8 mouse cellular contexts compared by ENCODE assay signal in the genomic region with DNA sequence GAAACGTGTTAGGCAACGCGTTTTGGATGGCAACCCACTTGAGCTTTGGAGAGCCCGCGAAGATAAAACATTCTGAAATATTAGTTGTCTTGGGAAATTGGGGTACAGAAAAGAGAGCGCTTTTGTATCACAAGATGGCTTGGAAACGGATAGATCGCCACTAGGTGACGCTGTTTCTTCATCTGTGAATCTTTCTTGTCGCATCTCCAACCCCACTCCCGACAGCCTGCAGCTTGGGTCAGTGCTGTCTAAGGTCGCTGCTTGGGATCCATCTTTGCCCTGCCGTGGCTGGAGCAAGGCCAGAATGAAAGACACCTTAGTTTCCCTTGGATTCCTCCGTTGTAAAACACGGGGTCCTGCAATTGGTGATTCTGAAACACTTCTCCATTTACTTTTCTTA.
DNase-seq lines count a peak whose midpoint lies in the region; ATAC-seq and TF ChIP-seq lines count a peak whose summit lies in the region.

No protein-coding gene starts in this region.

- H3K4me3 ChIP-seq in ES-Bruce4 (ENCODE audit: low read depth, low read length), result peak overlapping the region; percentile 21; the same call in 1 of the 2 replicates
- no peak overlapping the region for H3K4me3 ChIP-seq in forebrain, embryonic 15.5 days
- no peak overlapping the region for H3K4me3 ChIP-seq in lung, adult 2 months (replicated peaks; ENCODE audit: extremely low read depth, low read depth, low read length)
- no peak overlapping the region for H3K4me3 ChIP-seq in olfactory bulb, adult 2 months (ENCODE audit: insufficient read depth, low read depth, low read length)

- H3K9ac ChIP-seq in ES-Bruce4 (ENCODE audit: low read depth, poor library complexity, severe bottlenecking), result no peak overlapping the region
- no peak overlapping the region for H3K9ac ChIP-seq in forebrain, embryonic 15.5 days (replicated peaks)

- peak; percentile 75 for TF ChIP-seq CTCF in ES-Bruce4 (IDR thresholded peaks at IDR 0.05; ENCODE audit: low read depth, low read length)
- peak; percentile 80 for TF ChIP-seq CTCF in lung, adult 2 months (IDR thresholded peaks at IDR 0.05; ENCODE audit: insufficient read depth, low read length)
- TF ChIP-seq CTCF in olfactory bulb, adult 2 months (IDR thresholded peaks at IDR 0.05; ENCODE audit: insufficient read depth, low read depth, low read length), result peak; percentile 66

- H3K27me3 ChIP-seq in ES-Bruce4 (ENCODE audit: control insufficient read depth, insufficient read depth, low read length, poor library complexity, severe bottlenecking), result no peaks in the 10 kb centered on the region
- no peaks in the 10 kb centered on the region for H3K27me3 ChIP-seq in forebrain, embryonic 15.5 days

- 0 out of 2 replicates have a peak overlapping the region, but pooled peaks have one; percentile 12 for H3K4me2 ChIP-seq in forebrain, embryonic 15.5 days (replicated peaks)

- TF ChIP-seq POLR2A in ES-Bruce4 (IDR thresholded peaks at IDR 0.05; ENCODE audit: insufficient read depth, low read length), result no peak
- TF ChIP-seq POLR2A in lung, adult 2 months (IDR thresholded peaks at IDR 0.05; ENCODE audit: borderline replicate concordance, extremely low read depth, low read depth, low read length), result no peak
- no peak for TF ChIP-seq POLR2A in olfactory bulb, adult 2 months (IDR thresholded peaks at IDR 0.05; ENCODE audit: insufficient read depth, low read depth, low read length)

- H3K4me1 ChIP-seq in ES-Bruce4 (ENCODE audit: control insufficient read depth, insufficient read depth, low read length), result no peaks in the 10 kb centered on the region
- peaks cover 11% of the 10 kb centered on the region for H3K4me1 ChIP-seq in forebrain, embryonic 15.5 days
- peaks cover 6% of the 10 kb centered on the region for H3K4me1 ChIP-seq in lung, adult 2 months (ENCODE audit: control insufficient read depth, insufficient read depth, low read length)
- 0 out of 2 replicates have a peak, but pooled peaks cover 2% of the 10 kb centered on the region for H3K4me1 ChIP-seq in olfactory bulb, adult 2 months (ENCODE audit: control insufficient read depth, insufficient read depth, low read length)

- H3K9me3 ChIP-seq in ES-Bruce4 (replicated peaks; ENCODE audit: control insufficient read depth, insufficient read depth, low read length, poor library complexity, severe bottlenecking), result no peaks in the 10 kb centered on the region
- no peaks in the 10 kb centered on the region for H3K9me3 ChIP-seq in forebrain, embryonic 15.5 days

- intact Hi-C loops in heart, postnatal 25 days (cut with DNase I), result loop anchor here (1.0 to 5.0 kb wide), 6 partner anchors 82 to 545 kb away; no protein-coding TSS in a partner anchor

- WGBS in forebrain, embryonic 15.5 days, result 3% methylated on average over 15 of the region's 15 CpGs
- WGBS in lung, adult 2 months, result 1% methylated on average over 15 of the region's 15 CpGs
- WGBS in olfactory bulb, adult 2 months, result 2% methylated on average over 15 of the region's 15 CpGs

- no peaks in the 10 kb centered on the region for H3K36me3 ChIP-seq in ES-Bruce4 (ENCODE audit: control insufficient read depth, insufficient read depth, low read length, poor library complexity, severe bottlenecking)
- no peaks in the 10 kb centered on the region for H3K36me3 ChIP-seq in forebrain, embryonic 15.5 days

- peak; percentile 88 for ATAC-seq in cerebellum, adult (ENCODE audit: insufficient number of reproducible peaks, low FRiP score, low TSS enrichment)
- ATAC-seq in forebrain, embryonic 15.5 days (replicated peaks), result peak; percentile 75

- TF ChIP-seq EP300 in ES-Bruce4 (IDR thresholded peaks at IDR 0.05; ENCODE audit: insufficient read depth, low read depth, low read length), result no peak

- H3K27ac ChIP-seq in ES-Bruce4 (ENCODE audit: insufficient read depth, low read length), result no peak overlapping the region
- H3K27ac ChIP-seq in forebrain, embryonic 15.5 days (replicated peaks), result no peak overlapping the region
- H3K27ac ChIP-seq in olfactory bulb, adult 2 months (ENCODE audit: insufficient read depth, low read depth, low read length), result no peak overlapping the region

- DNase-seq in heart, postnatal 25 days (ENCODE audit: low spot score), result peak; percentile 47
- DNase-seq in layer of hippocampus, adult 11-12 months (ENCODE audit: low spot score), result peak; percentile 92
- peak; percentile 72 for DNase-seq in lung, adult 2 months
- peak; percentile 51 to 68 for DNase-seq in thymus, adult 18-20 months
